Mouse (Mus musculus): Measurements from ENCODE around the gene Vmn1r220. TPM values are rescaled to one million over a fixed set of nuclear protein-coding genes. Genes with fewer than 3 reads are reported as not detected.
"Not testable (repeated sequence)": the region's sequence is repeated elsewhere in the genome, so short reads cannot be mapped to it uniquely, and the experiment has no call there.

The Vmn1r220 gene
- polyA plus RNA-seq (2016; fragmentation: Nextera tagmentation; extraction: Ambion mirVana): not detected in 2 replicates

GRCm38 (mm10) chr13:23187875-23188274 is at the start of gene Vmn1r220:
Gene Vmn1r220, minus strand, starts transcription at chr13:23187975.
- 80% methylated on average over 2 of the region's 2 CpGs for WGBS
- DNase-seq (ENCODE audit: low spot score): no peak
- Histone ChIP-seq H3K36me3 (no peaks in the 10 kb centered on the region), H3K27me3 (ENCODE audit: insufficient read depth, poor library complexity, severe bottlenecking) (no peaks in the 10 kb centered on the region), H3K4me3 (no peak within 1 kb of the TSS), H3K4me1 (no peaks in the 10 kb centered on the region), H3K9me3 (no peaks in the 10 kb centered on the region), H3K27ac (no peak within 1 kb of the TSS)

GRCm38 (mm10) chr13:23235847-23236246 is 48.1 kb upstream of the Vmn1r220 start, which contains the start of gene Vmn1r222:
Gene Vmn1r222, minus strand, starts transcription at chr13:23235947.
- H3K27me3 ChIP-seq (ENCODE audit: insufficient read depth, poor library complexity, severe bottlenecking); DNase-seq (ENCODE audit: low spot score); H3K4me3 ChIP-seq; H3K27ac ChIP-seq; H3K9me3 ChIP-seq; H3K4me1 ChIP-seq; H3K36me3 ChIP-seq: not testable (repeated sequence)

- not testable (repeated sequence) for H3K36me3 ChIP-seq; H3K4me1 ChIP-seq; H3K27me3 ChIP-seq (ENCODE audit: insufficient read depth, poor library complexity, severe bottlenecking); H3K27ac ChIP-seq; H3K4me3 ChIP-seq; DNase-seq (ENCODE audit: low spot score); H3K9me3 ChIP-seq
- WGBS: 62% methylated on average over 2 of the region's 2 CpGs
Measured at GRCm38 (mm10) chr13:23213827-23214226, 26.1 kb upstream of the Vmn1r220 start, which contains the start of gene Vmn1r221. Gene Vmn1r221, plus strand, starts transcription at chr13:23214127.

GRCm38 (mm10) chr13:23203885-23204284 is 16.1 kb upstream of the Vmn1r220 start:
- 58% methylated on average over 1 of the region's 1 CpGs for WGBS

GRCm38 (mm10) chr13:23166471-23166870 is 21.3 kb downstream of the Vmn1r220 start:
- not testable (repeated sequence) for H3K4me3 ChIP-seq; H3K9me3 ChIP-seq; DNase-seq (ENCODE audit: low spot score); H3K36me3 ChIP-seq; H3K27ac ChIP-seq; H3K4me1 ChIP-seq; H3K27me3 ChIP-seq (ENCODE audit: insufficient read depth, poor library complexity, severe bottlenecking)
- 83% methylated on average over 4 of the region's 4 CpGs for WGBS

More at GRCm38 (mm10) chr13:23203885-23204284, 16.1 kb upstream of the Vmn1r220 start:
- H3K27me3 ChIP-seq (ENCODE audit: insufficient read depth, poor library complexity, severe bottlenecking); H3K27ac ChIP-seq; H3K4me1 ChIP-seq; H3K9me3 ChIP-seq; H3K36me3 ChIP-seq; DNase-seq (ENCODE audit: low spot score); H3K4me3 ChIP-seq: not testable (repeated sequence)

- Histone ChIP-seq H3K27ac (no peak within 1 kb of the TSS), H3K27me3 (ENCODE audit: insufficient read depth, poor library complexity, severe bottlenecking) (no peaks in the 10 kb centered on the region), H3K36me3 (no peaks in the 10 kb centered on the region), H3K4me3 (no peak within 1 kb of the TSS), H3K9me3 (no peaks in the 10 kb centered on the region), H3K4me1 (no peaks in the 10 kb centered on the region)
- DNase-seq (ENCODE audit: low spot score): no peak
- 67% methylated on average over 4 of the region's 4 CpGs for WGBS
Measured at GRCm38 (mm10) chr13:23159012-23159411, 28.8 kb downstream of the Vmn1r220 start, which contains the start of gene Vmn1r219. Gene Vmn1r219, plus strand, starts transcription at chr13:23159312.

GRCm38 (mm10) chr13:23157848-23158247 is 29.9 kb downstream of the Vmn1r220 start:
- DNase-seq (ENCODE audit: low spot score): no peak
- Histone ChIP-seq H3K27ac (no peak overlapping the region), H3K36me3 (no peaks in the 10 kb centered on the region), H3K9me3 (no peaks in the 10 kb centered on the region), H3K27me3 (ENCODE audit: insufficient read depth, poor library complexity, severe bottlenecking) (no peaks in the 10 kb centered on the region), H3K4me1 (no peaks in the 10 kb centered on the region), H3K4me3 (no peak overlapping the region)
- WGBS: 43% methylated on average over 3 of the region's 3 CpGs

GRCm38 (mm10) chr13:23138880-23139279 is 48.9 kb downstream of the Vmn1r220 start:
- WGBS: 84% methylated on average over 2 of the region's 2 CpGs
- H3K4me1 ChIP-seq: no peaks in the 10 kb centered on the region
- no peak overlapping the region for H3K4me3 ChIP-seq
- no peak for DNase-seq (ENCODE audit: low spot score)
- no peaks in the 10 kb centered on the region for H3K9me3 ChIP-seq
- H3K27ac ChIP-seq: no peak overlapping the region
- no peaks in the 10 kb centered on the region for H3K36me3 ChIP-seq
- no peaks in the 10 kb centered on the region for H3K27me3 ChIP-seq (ENCODE audit: insufficient read depth, poor library complexity, severe bottlenecking)

GRCm38 (mm10) chr13:23133501-23133900 is 54.3 kb downstream of the Vmn1r220 start:
- Histone ChIP-seq H3K9me3 (no peaks in the 10 kb centered on the region), H3K27ac (no peak overlapping the region), H3K27me3 (ENCODE audit: insufficient read depth, poor library complexity, severe bottlenecking) (no peaks in the 10 kb centered on the region), H3K36me3 (no peaks in the 10 kb centered on the region), H3K4me1 (no peaks in the 10 kb centered on the region), H3K4me3 (no peak overlapping the region)
- 75% methylated on average over 1 of the region's 1 CpGs for WGBS
- DNase-seq (ENCODE audit: low spot score): no peak

GRCm38 (mm10) chr13:23133099-23133498 is 54.7 kb downstream of the Vmn1r220 start, which contains the start of gene Vmn1r218:
Gene Vmn1r218, plus strand, starts transcription at chr13:23133155.
- Histone ChIP-seq H3K4me1 (no peaks in the 10 kb centered on the region), H3K4me3 (no peak within 1 kb of the TSS), H3K27ac (no peak within 1 kb of the TSS), H3K36me3 (no peaks in the 10 kb centered on the region), H3K27me3 (ENCODE audit: insufficient read depth, poor library complexity, severe bottlenecking) (no peaks in the 10 kb centered on the region), H3K9me3 (no peaks in the 10 kb centered on the region)
- DNase-seq (ENCODE audit: low spot score): no peak
- WGBS: 74% methylated on average over 3 of the region's 3 CpGs

Other genes with a start within 250 kb of the Vmn1r220 start
- not detected in 2 replicates for gene Vmn1r213, start 180.3 kb downstream of the Vmn1r220 start, polyA plus RNA-seq (2016; fragmentation: Nextera tagmentation; extraction: Ambion mirVana)
- gene Vmn1r214, start 157.6 kb downstream of the Vmn1r220 start, polyA plus RNA-seq (2016; fragmentation: Nextera tagmentation; extraction: Ambion mirVana): not detected in 2 replicates
- not detected in 2 replicates for gene Vmn1r215, start 120.0 kb downstream of the Vmn1r220 start, polyA plus RNA-seq (2016; fragmentation: Nextera tagmentation; extraction: Ambion mirVana)
- gene Vmn1r217, start 69.7 kb downstream of the Vmn1r220 start, polyA plus RNA-seq (2016; fragmentation: Nextera tagmentation; extraction: Ambion mirVana): not detected in 2 replicates
- gene Vmn1r218, start 54.8 kb downstream of the Vmn1r220 start, polyA plus RNA-seq (2016; fragmentation: Nextera tagmentation; extraction: Ambion mirVana): not detected in 2 replicates
- 0.03 TPM in 1 of 2 replicates, not detected in the other for gene Vmn1r219, start 28.7 kb downstream of the Vmn1r220 start, polyA plus RNA-seq (2016; fragmentation: Nextera tagmentation; extraction: Ambion mirVana)
- gene Vmn1r221, start 26.2 kb upstream of the Vmn1r220 start, polyA plus RNA-seq (2016; fragmentation: Nextera tagmentation; extraction: Ambion mirVana): not detected in 2 replicates
- gene Vmn1r222, start 48.0 kb upstream of the Vmn1r220 start, polyA plus RNA-seq (2016; fragmentation: Nextera tagmentation; extraction: Ambion mirVana): not detected in 2 replicates
- not detected in 2 replicates for gene Vmn1r223, start 59.2 kb upstream of the Vmn1r220 start, polyA plus RNA-seq (2016; fragmentation: Nextera tagmentation; extraction: Ambion mirVana)
- gene Zfp322a, start 181.2 kb upstream of the Vmn1r220 start, polyA plus RNA-seq (2016; fragmentation: Nextera tagmentation; extraction: Ambion mirVana): 39.0 and 42.2 TPM in 2 replicates
- 10.1 and 13.0 TPM in 2 replicates for gene Abt1, start 235.9 kb upstream of the Vmn1r220 start, polyA plus RNA-seq (2016; fragmentation: Nextera tagmentation; extraction: Ambion mirVana)

All from heart, embryonic 10.5 days (tissue).